Mouse (Mus musculus) naive thymus-derived CD4-positive, alpha-beta T cell, adult 5 months (primary cell): ENCODE measurements around the gene Mfsd4b2. TPM values are rescaled to one million over a fixed set of nuclear protein-coding genes. Genes with fewer than 3 reads are reported as not detected.

Experiments used
- polyA plus RNA-seq: library from polyadenylated mRNA; unstranded; fragments of 100-300 nt; shearing (Covaris generic); gene quantifications from one replicate; pipeline ENCODE4 v1.2.1, GENCODE M21; 2017

Mfsd4b2 gene
- not detected for polyA plus RNA-seq

GRCm38 (mm10) chr10:39926616-39927139, at the start of gene Mfsd4b2:
Mfsd4b2 (minus strand) TSS chr10:39926923.

GRCm38 (mm10) chr10:39959761-39960440, 33.2 kb upstream of the Mfsd4b2 start, which contains the start of gene Mfsd4b3:
Mfsd4b3 (minus strand) TSS chr10:39960153.

GRCm38 (mm10) chr10:39898874-39899371, 27.8 kb downstream of the Mfsd4b2 start, which contains the start of gene Mfsd4b4:
Mfsd4b4 (minus strand) TSS chr10:39899238.

Other genes starting within 250 kb of the Mfsd4b2 start
- gene Rev3l, start 194.8 kb downstream of the Mfsd4b2 start, polyA plus RNA-seq, result 25.3 TPM
- 3.5 TPM for gene Mfsd4b4, start 27.7 kb downstream of the Mfsd4b2 start, polyA plus RNA-seq
- not detected for gene Mfsd4b3, start 33.2 kb upstream of the Mfsd4b2 start, polyA plus RNA-seq
- 0.22 TPM for gene Mfsd4b5, start 59.7 kb upstream of the Mfsd4b2 start, polyA plus RNA-seq
- gene Mfsd4b1, start 98.3 kb upstream of the Mfsd4b2 start, polyA plus RNA-seq, result not detected
- gene Slc16a10, start 215.3 kb upstream of the Mfsd4b2 start, polyA plus RNA-seq, result 4.3 TPM